Mouse (Mus musculus) forebrain, embryonic 16.5 days (tissue): ENCODE data around the gene Atp6v1g3. TPM values are rescaled to one million over a fixed set of nuclear protein-coding genes. Genes with fewer than 3 reads are reported as not detected.

Source experiments
- ATAC-seq: fragments of 200-750 bp; cut with Nextera tagmentation; 2 replicates; pipeline ENCODE4 v1.8.0; 2017; ENCODE audit warnings: mild to moderate bottlenecking, moderate library complexity
- H3K27ac ChIP-seq: fragments of 300-500 bp; sonication (generic); 2 replicates; pipeline ENCODE4 v1.5.1; 2014; ENCODE audit warnings: low read length, control low read depth
- H3K27me3 ChIP-seq: fragments of 300-500 bp; sonication (generic); replicated peaks from 2 replicates; pipeline ENCODE4 v1.6.1; 2014; ENCODE audit warnings: low read length; ENCODE audit not compliant: control insufficient read depth, insufficient read depth
- H3K36me3 ChIP-seq: fragments of 300-500 bp; sonication (generic); 2 replicates; pipeline ENCODE4 v1.6.1; 2014; ENCODE audit not compliant: control insufficient read depth, insufficient read depth
- H3K4me1 ChIP-seq: fragments of 300-500 bp; sonication (generic); replicated peaks from 2 replicates; pipeline ENCODE4 v1.6.1; 2014; ENCODE audit warnings: low read length; ENCODE audit not compliant: control insufficient read depth, insufficient read depth
- H3K4me2 ChIP-seq: fragments of 300-500 bp; sonication (generic); 2 replicates; pipeline ENCODE4 v1.6.1; 2014; ENCODE audit warnings: mild to moderate bottlenecking, low read length, control low read depth
- H3K4me3 ChIP-seq: fragments of 300-500 bp; sonication (generic); replicated peaks from 2 replicates; pipeline ENCODE4 v1.5.1; 2014; ENCODE audit warnings: mild to moderate bottlenecking, low read length, control low read depth
- H3K9ac ChIP-seq: fragments of 300-500 bp; sonication (generic); replicated peaks from 2 replicates; pipeline ENCODE4 v1.6.1; 2014; ENCODE audit warnings: low read depth, low read length, control low read depth
- H3K9me3 ChIP-seq: fragments of 300-500 bp; sonication (generic); 2 replicates; pipeline ENCODE4 v1.6.1; 2016; ENCODE audit warnings: low read length; ENCODE audit not compliant: control insufficient read depth
- WGBS: fragments of 180-500 bp; shearing (Covaris S2); extraction: QIAGEN DNeasy Blood & Tissue Kit; methylation state at CpG from one replicate; pipeline ENCODE4 v1.1.7; 2014; 5-methylcytosine and 5-hydroxymethylcytosine counted together
- polyA plus RNA-seq: library from polyadenylated mRNA; unstranded; fragments of >200 nt; fragmentation: Nextera tagmentation; extraction: Ambion mirVana; gene quantifications from 2 replicates; pipeline ENCODE4 v1.2.1, GENCODE M21; 2015

The Atp6v1g3 gene
- polyA plus RNA-seq, 1 experiment from 2014 or later: not detected

DNA sequence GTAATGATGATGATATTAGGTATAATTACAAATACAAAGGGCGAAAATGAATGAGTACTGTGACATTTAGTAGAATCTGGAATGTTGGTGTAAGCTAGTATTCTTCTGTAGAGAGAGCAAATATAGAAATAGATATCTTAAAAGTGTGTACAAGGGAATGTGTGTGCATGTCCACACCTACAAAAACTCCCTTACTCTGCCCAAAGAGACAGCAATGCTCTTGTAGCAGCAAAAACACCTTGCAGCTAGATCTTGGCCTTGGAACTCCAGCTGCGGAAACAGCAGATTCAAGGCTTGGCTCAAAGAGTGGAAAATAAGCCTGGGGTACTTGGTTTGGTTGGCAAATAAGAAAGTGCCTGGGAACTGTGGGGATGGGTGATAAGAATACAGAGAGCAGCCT lies 57.0 kb downstream of the Atp6v1g3 start:
- no peak overlapping the region for H3K9ac ChIP-seq
- H3K9me3 ChIP-seq: no peaks in the 10 kb centered on the region
- H3K4me3 ChIP-seq: no peak overlapping the region

DNA sequence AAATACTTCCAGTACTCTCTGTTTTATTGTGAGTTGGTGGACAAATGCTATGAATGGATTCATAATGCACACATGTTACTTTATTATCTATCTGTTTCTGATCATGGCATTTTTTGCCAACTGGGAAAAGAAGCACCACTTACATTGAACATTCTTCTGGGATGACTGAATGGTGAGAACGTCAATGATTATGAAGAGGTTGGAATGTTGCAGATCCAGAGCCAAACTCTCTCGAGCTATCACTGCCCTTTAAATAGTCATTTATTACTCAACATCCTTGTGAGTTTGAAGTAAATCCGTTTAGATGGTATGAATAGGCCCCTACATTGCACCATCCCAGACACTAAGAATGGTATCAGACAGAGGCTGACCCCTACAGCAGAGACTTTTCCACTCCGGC lies 58.1 kb downstream of the Atp6v1g3 start:
- Histone ChIP-seq H3K27ac (no peak overlapping the region), H3K9me3 (no peaks in the 10 kb centered on the region), H3K4me3 (no peak overlapping the region), H3K9ac (no peak overlapping the region), H3K4me2 (no peak overlapping the region), H3K36me3 (no peaks in the 10 kb centered on the region), H3K4me1 (peaks cover 4% of the 10 kb centered on the region; the same call in 1 of the 2 replicates), H3K27me3 (no peaks in the 10 kb centered on the region)
- 82% methylated on average over 4 of the region's 4 CpGs for WGBS
- no peak for ATAC-seq

More for the DNA sequence above, 57.0 kb downstream of the Atp6v1g3 start:
- 90% methylated on average over 2 of the region's 2 CpGs for WGBS
- H3K4me2 ChIP-seq: no peak overlapping the region
- ATAC-seq: no peak
- peaks cover 4% of the 10 kb centered on the region; the same call in 1 of the 2 replicates for H3K4me1 ChIP-seq
- no peak overlapping the region for H3K27ac ChIP-seq
- no peaks in the 10 kb centered on the region for H3K36me3 ChIP-seq
- no peaks in the 10 kb centered on the region for H3K27me3 ChIP-seq

DNA sequence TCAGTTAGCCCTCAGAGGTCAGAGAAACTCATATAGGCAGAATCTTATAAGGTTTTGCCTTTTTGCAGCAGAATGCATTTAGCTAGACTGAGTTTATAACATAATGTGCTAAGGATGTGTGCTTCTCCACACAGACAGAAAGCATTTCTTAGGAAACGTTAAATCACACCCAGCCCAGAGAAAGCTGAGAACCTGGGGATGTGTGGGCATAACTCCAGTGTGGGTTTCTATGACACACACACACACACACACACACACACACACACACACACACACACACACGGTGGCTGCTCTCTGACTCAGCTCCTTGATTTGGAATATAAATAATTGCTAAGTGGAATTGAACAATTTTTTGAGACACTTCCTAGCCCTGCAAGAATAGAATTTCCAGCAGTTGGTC lies 61.2 kb downstream of the Atp6v1g3 start:
- WGBS: 60% methylated on average over 2 of the region's 2 CpGs

DNA sequence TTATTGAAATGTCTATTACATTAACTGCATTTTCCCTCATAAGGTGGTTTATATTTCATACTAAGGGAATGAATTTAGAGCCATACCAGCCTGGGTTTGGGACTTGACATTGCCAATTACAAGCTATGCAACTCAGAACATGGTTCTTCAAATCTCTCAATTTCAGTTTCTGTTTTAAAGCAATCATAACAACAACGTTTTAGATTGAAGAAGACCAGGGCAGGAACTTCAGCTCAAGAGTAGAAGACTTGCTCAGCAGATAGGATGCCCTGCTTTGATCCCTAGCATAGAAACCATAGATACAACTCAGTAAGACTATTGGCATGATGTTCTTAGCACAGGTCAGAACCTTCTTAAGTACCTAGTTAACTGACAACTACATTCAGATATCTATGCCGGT lies 63.9 kb downstream of the Atp6v1g3 start:
- Histone ChIP-seq H3K9me3 (no peaks in the 10 kb centered on the region), H3K4me2 (no peak overlapping the region), H3K4me1 (no peaks in the 10 kb centered on the region), H3K36me3 (no peaks in the 10 kb centered on the region), H3K4me3 (no peak overlapping the region), H3K27me3 (no peaks in the 10 kb centered on the region), H3K27ac (no peak overlapping the region), H3K9ac (no peak overlapping the region)
- ATAC-seq: no peak
- WGBS: 89% methylated on average over 2 of the region's 2 CpGs

More for the DNA sequence above, 61.2 kb downstream of the Atp6v1g3 start:
- no peak overlapping the region for H3K4me2 ChIP-seq
- no peak overlapping the region for H3K27ac ChIP-seq
- H3K27me3 ChIP-seq: no peaks in the 10 kb centered on the region
- H3K9ac ChIP-seq: no peak overlapping the region
- H3K36me3 ChIP-seq: no peaks in the 10 kb centered on the region
- H3K9me3 ChIP-seq: no peaks in the 10 kb centered on the region
- H3K4me3 ChIP-seq: no peak overlapping the region
- ATAC-seq: no peak
- H3K4me1 ChIP-seq: no peaks in the 10 kb centered on the region

Other genes with a start within 250 kb of the Atp6v1g3 start
- 0.61 and 1.1 TPM in 2 replicates for gene Ptprc, start 98.0 kb upstream of the Atp6v1g3 start, polyA plus RNA-seq